Mouse (Mus musculus) brain, adult 2 months (tissue): ENCODE data around the gene Hus1b.

Source experiments
- DNase-seq: peaks from one replicate; pipeline ENCODE4 v3.0.0; 2011; ENCODE audit warnings: low read depth, low spot score

The Hus1b gene

GRCm38 (mm10) chr13:30949181-30949580 is 1.6 kb upstream of the Hus1b start:
- DNase-seq = no peak

GRCm38 (mm10) chr13:30947129-30947528 is 430 bp downstream of the Hus1b start:
- no peak for DNase-seq

- peak; percentile 33 for DNase-seq
Observed at GRCm38 (mm10) chr13:30945788-30946187, 1.8 kb downstream of the Hus1b start.

DNA sequence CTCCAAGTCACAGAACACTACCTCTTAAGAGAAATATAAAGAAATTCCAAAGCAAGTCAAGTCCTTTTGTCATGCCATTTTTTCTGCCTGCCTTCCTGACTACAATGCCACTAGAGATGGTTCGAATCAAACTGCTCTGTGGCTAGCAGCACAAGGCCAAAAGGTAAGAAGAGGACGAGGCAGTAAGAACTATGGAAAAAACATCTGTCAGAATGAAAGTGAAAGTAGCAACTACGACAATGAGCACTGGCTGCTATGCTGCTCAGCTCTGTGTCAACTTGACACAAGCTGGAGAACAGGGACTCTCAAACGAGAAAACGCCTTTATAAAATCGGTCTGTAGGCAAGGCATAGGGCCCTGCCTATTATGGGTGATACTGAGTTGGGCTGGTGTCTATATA is 14.6 kb downstream of the Hus1b start:
- DNase-seq = no peak

GRCm38 (mm10) chr13:30931613-30932012 is 15.9 kb downstream of the Hus1b start:
- peak; percentile 46 for DNase-seq

DNA sequence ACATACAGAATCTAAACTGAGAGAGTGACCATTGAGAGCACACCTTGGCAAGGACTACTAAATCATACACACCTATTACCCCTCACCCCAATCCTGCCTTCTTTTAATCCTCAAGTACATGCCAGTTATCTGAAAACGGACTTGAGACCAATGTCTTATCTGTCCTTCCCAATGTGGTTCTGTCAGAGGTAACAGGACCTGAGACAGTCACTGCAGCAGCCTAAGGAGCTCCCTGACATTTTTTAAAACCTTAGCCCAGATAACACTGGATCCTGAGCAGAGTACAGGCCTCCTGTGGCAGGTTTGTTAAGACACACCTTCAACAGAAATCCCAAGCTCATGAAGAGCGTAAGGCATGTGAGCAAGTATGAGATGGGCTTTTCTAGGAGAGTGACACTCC is 18.4 kb downstream of the Hus1b start:
- no peak for DNase-seq

GRCm38 (mm10) chr13:30924269-30924668 is 23.3 kb downstream of the Hus1b start:
- no peak for DNase-seq

DNA sequence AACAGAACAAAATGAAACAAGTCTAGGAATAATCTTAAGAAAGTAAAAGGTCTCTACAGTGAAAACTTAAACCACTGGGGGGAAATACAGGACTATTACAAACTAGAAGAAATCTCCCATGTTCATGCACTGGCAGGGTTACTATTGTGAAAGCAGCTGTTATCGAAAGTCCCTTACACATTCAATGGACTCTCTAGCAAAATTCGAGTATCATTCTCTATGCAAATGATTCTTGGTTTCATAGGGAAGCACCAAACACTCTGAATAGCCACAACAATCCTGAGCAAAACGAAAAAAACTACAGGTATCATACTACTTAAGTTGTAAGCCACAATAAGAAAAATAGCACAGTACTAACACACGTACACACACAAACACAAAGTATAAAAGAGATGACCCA is 25.6 kb downstream of the Hus1b start:
- no peak for DNase-seq

GRCm38 (mm10) chr13:30913757-30914156 is 33.8 kb downstream of the Hus1b start:
- no peak for DNase-seq

DNA sequence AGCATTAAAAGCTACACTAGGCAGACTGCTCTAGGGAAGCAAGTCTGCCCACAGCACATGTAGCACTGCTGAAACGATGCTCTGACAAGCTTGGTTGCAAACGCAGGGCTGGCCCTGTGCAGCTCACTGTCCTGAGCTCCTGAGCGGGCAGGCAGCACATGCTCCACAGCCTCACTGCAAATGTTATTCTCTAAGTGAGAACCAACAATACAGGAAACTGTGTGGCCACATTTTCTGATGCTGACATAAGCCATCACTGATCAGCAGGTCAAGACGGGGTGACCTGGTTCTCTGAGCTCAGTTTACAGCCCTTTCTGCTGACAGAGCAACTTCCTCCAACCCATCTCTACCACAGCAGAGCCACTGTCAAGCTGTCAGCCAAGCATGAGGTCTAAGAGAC is 34.5 kb downstream of the Hus1b start:
- peak; percentile 36 for DNase-seq

GRCm38 (mm10) chr13:30911931-30912625 is 35.5 kb downstream of the Hus1b start:
- no peak for DNase-seq

DNA sequence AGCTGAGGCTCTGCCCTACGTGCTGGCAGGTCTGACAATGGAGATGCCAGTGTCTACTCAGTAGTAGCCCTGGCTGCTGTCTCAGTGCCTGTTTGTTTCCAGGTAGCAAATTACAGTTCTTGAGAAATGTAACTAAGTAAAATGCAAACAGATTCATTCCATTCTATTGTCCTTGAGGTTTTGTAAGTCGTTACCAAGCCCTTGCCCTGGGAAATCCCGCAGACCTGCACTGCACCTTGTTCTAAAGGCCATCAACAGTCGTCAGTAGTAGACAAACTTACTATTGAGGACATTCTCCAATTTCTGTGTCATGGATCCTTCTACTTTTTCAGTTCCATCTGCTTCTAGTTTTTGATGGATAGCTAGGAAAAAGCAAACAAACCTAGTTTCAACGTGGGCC is 36.7 kb downstream of the Hus1b start:
- no peak for DNase-seq

DNA sequence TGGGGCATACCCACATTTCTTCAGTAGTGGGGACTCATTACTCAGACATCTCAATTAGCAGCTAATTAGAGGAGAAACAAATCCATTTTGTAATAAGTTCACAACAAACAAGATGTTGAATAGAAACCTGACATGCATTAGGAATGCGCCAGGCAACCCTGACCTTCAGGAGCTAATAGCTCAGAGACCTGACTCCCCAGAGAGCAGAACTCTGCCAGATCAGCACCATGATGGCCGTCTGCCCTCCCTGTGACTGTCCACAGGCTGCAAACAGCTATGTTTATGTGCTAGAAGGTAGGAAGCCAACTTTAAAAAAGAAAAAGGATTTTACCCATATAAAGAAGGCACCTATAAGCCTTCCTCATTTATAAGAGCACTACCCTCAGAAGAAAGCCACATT is 45.3 kb downstream of the Hus1b start:
- DNase-seq = no peak

DNA sequence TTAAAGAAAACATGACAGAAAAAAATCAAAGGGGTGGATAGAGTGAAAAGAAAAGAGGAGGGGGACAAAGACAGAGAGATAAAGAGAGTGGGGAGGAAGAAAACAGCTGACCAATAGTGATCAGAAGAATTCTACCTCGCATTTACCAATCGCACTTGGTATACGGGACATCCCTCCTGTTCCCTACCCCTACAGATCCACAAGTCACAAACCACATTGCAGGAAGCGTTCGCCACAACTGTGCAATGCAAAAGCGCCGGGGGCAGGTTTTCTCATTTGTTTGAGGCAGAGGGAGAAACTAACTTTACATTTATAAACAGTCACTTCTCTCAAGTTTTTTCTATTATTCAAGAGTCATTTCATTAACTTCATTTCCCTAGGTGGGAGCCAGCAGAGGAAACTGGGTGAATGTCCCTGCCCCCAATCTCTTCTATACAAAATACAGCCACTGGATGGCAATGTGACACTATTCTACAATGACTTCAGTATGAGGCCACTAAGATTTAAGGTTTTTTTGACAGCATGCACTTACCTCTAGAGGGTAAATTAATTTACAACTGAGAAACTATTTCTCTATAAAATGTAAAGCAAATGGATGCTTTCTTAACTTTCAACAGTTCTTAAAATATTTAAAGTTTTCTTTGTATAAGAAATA is 46.0 kb downstream of the Hus1b start:
- DNase-seq = peak; percentile 34
